Mouse (Mus musculus): ENCODE data around the gene Senp1.

GRCm38 (mm10) chr15:97999991-98000390, 93.6 kb downstream of the Senp1 start:
- no peak for TF ChIP-seq POLR2A (IDR thresholded peaks at IDR 0.05; ENCODE audit: extremely low read depth, insufficient read depth, low read length)
- no peak for TF ChIP-seq CTCF (IDR thresholded peaks at IDR 0.05; ENCODE audit: extremely low read depth, insufficient read depth, low read length)

Data from cortical plate, adult 2 months (tissue).